Mouse (Mus musculus): ENCODE results near the gene Mrgprf. TPM values are rescaled to one million over a fixed set of nuclear protein-coding genes. Genes with fewer than 3 reads are reported as not detected.

The Mrgprf gene
- total and polyA plus RNA-seq, 3 experiments: 2.9 to 10.8 (median 4.0) TPM

DNA sequence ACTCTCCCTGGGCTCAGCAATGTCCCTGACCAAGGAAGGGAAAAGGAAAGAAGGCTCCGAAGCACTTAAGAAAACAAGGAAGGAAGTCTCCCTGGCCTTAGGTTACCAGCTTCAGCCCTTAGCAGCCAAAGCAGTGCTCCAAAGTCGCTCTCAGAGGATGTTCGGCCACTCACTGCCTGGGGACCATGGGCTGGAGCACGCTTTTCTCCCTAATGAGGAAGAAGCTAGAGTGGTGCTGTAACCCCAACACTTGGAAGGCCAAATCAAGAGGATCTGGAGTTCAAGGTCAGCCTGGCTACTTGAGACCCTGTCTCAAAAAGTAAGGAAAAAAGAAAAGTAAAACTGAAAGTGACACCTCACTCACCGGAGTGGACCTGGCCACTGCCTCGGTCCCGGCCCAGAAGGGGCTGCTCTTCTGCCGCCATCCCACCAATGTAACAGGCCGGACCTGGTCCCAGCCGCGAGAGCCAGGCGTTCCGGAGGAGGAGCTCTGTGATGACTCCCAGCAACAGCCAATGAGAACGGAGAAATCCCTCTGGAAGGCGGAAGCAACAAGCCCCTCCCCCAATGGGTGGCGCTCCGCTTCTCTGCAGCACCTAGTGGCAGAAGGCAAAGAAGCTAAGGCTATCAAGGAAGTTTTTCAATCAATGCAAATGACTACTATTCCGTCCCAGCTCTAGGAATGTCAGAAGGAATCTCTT, 17.0 kb upstream of the Mrgprf start, which contains the start of gene Tpcn2:
Gene Tpcn2 (minus strand): TSS at position 525 of the 701 bp plus-strand sequence.
- peak; percentile 92 to 94 for DNase-seq
- 2% methylated on average over 18 of the region's 18 CpGs for WGBS

DNA sequence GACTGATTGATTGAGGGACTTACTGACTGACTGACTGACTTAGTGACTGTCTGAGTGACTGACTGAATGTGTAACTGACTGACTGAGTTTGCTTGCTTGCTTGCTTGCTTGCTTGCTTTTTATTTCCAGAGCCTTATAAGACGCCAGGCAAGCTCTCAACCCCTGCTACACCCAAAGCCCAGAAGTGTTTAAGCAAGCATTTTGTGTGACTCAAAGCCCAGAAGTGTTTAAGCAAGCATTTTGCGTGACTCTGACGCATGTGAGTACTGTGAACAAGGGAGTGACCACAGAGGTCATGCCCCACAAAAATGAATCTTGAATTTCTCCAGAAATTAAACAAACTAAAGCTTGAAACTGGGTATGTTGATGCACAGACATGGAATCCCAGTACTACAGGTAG, 16.3 kb upstream of the Mrgprf start:
- peaks cover 4% of the 10 kb centered on the region for H3K4me1 ChIP-seq (ENCODE audit: control insufficient read depth, insufficient read depth, low read length)
- intact Hi-C loops (cut with DNase I): no loop called here
- WGBS: 54% methylated on average over 3 of the region's 3 CpGs
- H3K36me3 ChIP-seq (ENCODE audit: control insufficient read depth, insufficient read depth, low read length): no peaks in the 10 kb centered on the region
- no peaks in the 10 kb centered on the region for H3K27me3 ChIP-seq (ENCODE audit: control insufficient read depth, insufficient read depth, low read length)
- H3K27ac ChIP-seq: no peak overlapping the region
- no peak for DNase-seq
- H3K79me2 ChIP-seq (replicated peaks; ENCODE audit: control insufficient read depth, insufficient read depth, low read length): no peaks in the 10 kb centered on the region
- 0 out of 2 replicates have a peak overlapping the region, but pooled peaks have one; percentile 14 for H3K9ac ChIP-seq (ENCODE audit: low read depth, low read length)
- H3K4me3 ChIP-seq: no peak overlapping the region
- TF ChIP-seq EP300 (IDR thresholded peaks at IDR 0.05; ENCODE audit: insufficient read depth, low read depth, low read length) (no peak), POLR2A (IDR thresholded peaks at IDR 0.05; ENCODE audit: insufficient read depth, low read depth, low read length) (no peak), CTCF (IDR thresholded peaks at IDR 0.05) (no peak)

More for the DNA sequence above, 17.0 kb upstream of the Mrgprf start, which contains the start of gene Tpcn2:
- no peaks in the 10 kb centered on the region for H3K36me3 ChIP-seq (ENCODE audit: control insufficient read depth, insufficient read depth, low read length)
- TF ChIP-seq EP300 (IDR thresholded peaks at IDR 0.05; ENCODE audit: insufficient read depth, low read depth, low read length) (no peak), POLR2A (IDR thresholded peaks at IDR 0.05; ENCODE audit: insufficient read depth, low read depth, low read length) (peak; percentile 83), CTCF (IDR thresholded peaks at IDR 0.05) (peak; percentile 75)
- intact Hi-C loops (cut with DNase I): loop anchor here (2.0 kb wide), 1 partner anchor 31 kb away; no protein-coding TSS in a partner anchor
- no peaks in the 10 kb centered on the region for H3K27me3 ChIP-seq (ENCODE audit: control insufficient read depth, insufficient read depth, low read length)
- peak within 1 kb of the TSS; percentile 56 for H3K9ac ChIP-seq (ENCODE audit: low read depth, low read length)
- peak within 1 kb of the TSS; percentile 84 for H3K4me3 ChIP-seq
- no peaks in the 10 kb centered on the region for H3K79me2 ChIP-seq (replicated peaks; ENCODE audit: control insufficient read depth, insufficient read depth, low read length)
- peak within 1 kb of the TSS; percentile 75 for H3K27ac ChIP-seq
- peaks cover 4% of the 10 kb centered on the region for H3K4me1 ChIP-seq (ENCODE audit: control insufficient read depth, insufficient read depth, low read length)

DNA sequence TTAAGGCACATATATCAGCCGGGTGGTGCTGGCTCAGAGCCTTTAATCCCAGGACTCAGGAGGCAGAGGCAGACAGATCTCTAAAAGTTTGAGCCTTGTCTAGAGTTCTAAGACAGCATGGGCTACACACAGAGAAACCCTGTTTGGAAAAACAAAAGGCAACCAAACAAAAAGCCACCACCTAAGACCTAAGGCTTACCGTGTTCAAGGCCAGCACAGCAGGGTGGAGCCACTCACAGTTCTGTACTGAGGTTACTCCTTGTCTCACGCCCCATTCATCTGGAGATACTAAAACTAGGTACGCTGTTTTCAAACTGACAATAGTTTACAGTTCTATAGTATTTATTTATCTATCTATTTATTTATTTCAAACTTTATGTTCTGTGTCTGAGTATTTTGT, 15.2 kb upstream of the Mrgprf start:
- intact Hi-C loops (cut with DNase I): no loop called here
- H3K9ac ChIP-seq (ENCODE audit: low read depth, low read length): no peak overlapping the region
- H3K27me3 ChIP-seq (ENCODE audit: control insufficient read depth, insufficient read depth, low read length): no peaks in the 10 kb centered on the region
- DNase-seq: no peak
- H3K27ac ChIP-seq: no peak overlapping the region
- no peaks in the 10 kb centered on the region for H3K36me3 ChIP-seq (ENCODE audit: control insufficient read depth, insufficient read depth, low read length)
- no peaks in the 10 kb centered on the region for H3K79me2 ChIP-seq (replicated peaks; ENCODE audit: control insufficient read depth, insufficient read depth, low read length)
- 78% methylated on average over 4 of the region's 4 CpGs for WGBS
- no peak overlapping the region for H3K4me3 ChIP-seq
- H3K4me1 ChIP-seq (ENCODE audit: control insufficient read depth, insufficient read depth, low read length): peaks cover 4% of the 10 kb centered on the region
- no peak for TF ChIP-seq EP300 (IDR thresholded peaks at IDR 0.05; ENCODE audit: insufficient read depth, low read depth, low read length)
- TF ChIP-seq POLR2A (IDR thresholded peaks at IDR 0.05; ENCODE audit: insufficient read depth, low read depth, low read length): no peak
- TF ChIP-seq CTCF (IDR thresholded peaks at IDR 0.05): no peak

DNA sequence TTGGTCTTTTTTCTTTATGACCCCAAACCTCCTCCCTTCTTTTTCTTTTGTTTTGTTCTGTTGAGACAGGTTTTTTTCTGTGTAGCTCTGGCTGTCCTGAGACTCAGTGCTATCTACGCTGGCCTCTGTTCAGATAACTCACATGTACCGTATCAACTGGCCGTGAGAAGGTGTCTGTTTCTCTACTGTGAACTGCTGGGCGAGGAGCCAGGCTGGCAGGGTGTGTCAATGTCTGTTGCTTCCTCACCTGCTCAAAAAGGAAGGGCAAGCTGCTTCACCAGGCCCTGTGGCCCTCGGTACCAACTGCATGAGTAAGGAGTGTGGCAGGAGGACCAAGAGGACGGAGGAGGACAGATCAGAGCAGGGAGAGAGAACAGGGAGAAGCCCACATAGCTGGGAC, 13.2 kb upstream of the Mrgprf start:
- no peak for TF ChIP-seq CTCF (IDR thresholded peaks at IDR 0.05)
- TF ChIP-seq POLR2A (IDR thresholded peaks at IDR 0.05; ENCODE audit: insufficient read depth, low read depth, low read length): no peak
- no peak for TF ChIP-seq EP300 (IDR thresholded peaks at IDR 0.05; ENCODE audit: insufficient read depth, low read depth, low read length)
- Histone ChIP-seq H3K4me3 (no peak overlapping the region), H3K79me2 (replicated peaks; ENCODE audit: control insufficient read depth, insufficient read depth, low read length) (no peaks in the 10 kb centered on the region), H3K27ac (no peak overlapping the region), H3K36me3 (ENCODE audit: control insufficient read depth, insufficient read depth, low read length) (no peaks in the 10 kb centered on the region), H3K9ac (ENCODE audit: low read depth, low read length) (no peak overlapping the region), H3K4me1 (ENCODE audit: control insufficient read depth, insufficient read depth, low read length) (peaks cover 4% of the 10 kb centered on the region), H3K27me3 (ENCODE audit: control insufficient read depth, insufficient read depth, low read length) (no peaks in the 10 kb centered on the region)
- 48% methylated on average over 6 of the region's 6 CpGs for WGBS
- intact Hi-C loops (cut with DNase I): no loop called here
- DNase-seq: no peak

DNA sequence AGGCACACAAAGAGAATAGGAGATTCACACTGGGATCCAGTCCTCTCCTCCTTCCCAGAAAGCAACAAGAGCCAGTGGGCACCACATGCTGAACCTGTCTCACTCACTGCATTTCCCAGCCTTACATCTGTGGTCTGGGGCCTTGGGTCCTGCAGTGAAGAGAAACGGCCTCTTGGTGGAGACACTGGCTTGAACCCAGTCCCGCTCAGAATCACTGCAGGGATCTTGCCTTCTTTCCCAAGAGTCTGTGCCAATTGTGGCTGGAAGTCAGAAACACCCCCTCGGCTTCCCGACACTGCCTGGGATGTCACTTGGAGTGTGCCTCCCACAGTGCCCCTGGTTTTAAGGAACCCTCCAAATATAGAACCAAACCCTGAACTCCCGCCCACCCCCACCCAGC, 11.3 kb upstream of the Mrgprf start:
- Histone ChIP-seq H3K79me2 (replicated peaks; ENCODE audit: control insufficient read depth, insufficient read depth, low read length) (no peaks in the 10 kb centered on the region), H3K4me3 (no peak overlapping the region), H3K36me3 (ENCODE audit: control insufficient read depth, insufficient read depth, low read length) (no peaks in the 10 kb centered on the region), H3K9ac (ENCODE audit: low read depth, low read length) (no peak overlapping the region), H3K4me1 (ENCODE audit: control insufficient read depth, insufficient read depth, low read length) (no peaks in the 10 kb centered on the region), H3K27ac (no peak overlapping the region), H3K27me3 (ENCODE audit: control insufficient read depth, insufficient read depth, low read length) (no peaks in the 10 kb centered on the region)
- intact Hi-C loops (cut with DNase I): no loop called here
- no peak for TF ChIP-seq EP300 (IDR thresholded peaks at IDR 0.05; ENCODE audit: insufficient read depth, low read depth, low read length)
- no peak for TF ChIP-seq POLR2A (IDR thresholded peaks at IDR 0.05; ENCODE audit: insufficient read depth, low read depth, low read length)
- TF ChIP-seq CTCF (IDR thresholded peaks at IDR 0.05): peak; percentile 57
- 24% methylated on average over 5 of the region's 5 CpGs for WGBS
- DNase-seq: no peak

DNA sequence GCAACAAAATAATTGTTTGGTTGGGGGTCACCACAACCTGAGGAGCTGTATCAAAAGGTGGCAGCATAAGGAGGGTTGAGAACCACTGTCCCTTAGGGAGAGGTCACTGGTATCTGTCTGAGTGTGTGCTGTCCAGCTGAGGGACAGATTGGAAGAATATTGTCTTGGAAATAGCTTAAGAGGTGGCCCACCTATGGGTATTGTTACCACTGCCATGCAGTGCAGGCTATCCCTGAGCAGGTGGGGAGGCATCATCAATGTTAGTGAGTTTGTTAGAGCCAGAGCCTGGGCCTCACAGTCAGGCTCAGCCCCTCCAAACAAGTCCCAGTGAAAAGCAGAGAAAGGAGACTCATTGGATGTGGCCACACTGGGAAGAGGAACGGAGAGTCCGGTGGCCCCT, 8.8 kb upstream of the Mrgprf start:
- Histone ChIP-seq H3K79me2 (replicated peaks; ENCODE audit: control insufficient read depth, insufficient read depth, low read length) (no peaks in the 10 kb centered on the region), H3K27me3 (ENCODE audit: control insufficient read depth, insufficient read depth, low read length) (no peaks in the 10 kb centered on the region), H3K36me3 (ENCODE audit: control insufficient read depth, insufficient read depth, low read length) (no peaks in the 10 kb centered on the region), H3K9ac (ENCODE audit: low read depth, low read length) (no peak overlapping the region), H3K4me1 (ENCODE audit: control insufficient read depth, insufficient read depth, low read length) (no peaks in the 10 kb centered on the region), H3K27ac (no peak overlapping the region), H3K4me3 (no peak overlapping the region)
- TF ChIP-seq CTCF (IDR thresholded peaks at IDR 0.05) (no peak), POLR2A (IDR thresholded peaks at IDR 0.05; ENCODE audit: insufficient read depth, low read depth, low read length) (no peak), EP300 (IDR thresholded peaks at IDR 0.05; ENCODE audit: insufficient read depth, low read depth, low read length) (no peak)
- no peak for DNase-seq
- intact Hi-C loops (cut with DNase I): no loop called here
- 90% methylated on average over 2 of the region's 2 CpGs for WGBS
